Mouse (Mus musculus) limb, embryonic 12.5 days (tissue): ENCODE results near the gene Slc9b1. TPM values are rescaled to one million over a fixed set of nuclear protein-coding genes. Genes with fewer than 3 reads are reported as not detected.

Source experiments
- ATAC-seq: fragments of 200-750 bp; cut with Nextera tagmentation; 2 replicates; pipeline ENCODE4 v1.8.0; 2017; ENCODE audit warnings: low read depth, moderate TSS enrichment; ENCODE audit not compliant: insufficient number of reproducible peaks, insufficient read depth, low FRiP score, low TSS enrichment
- H3K27ac ChIP-seq: fragments of 300-500 bp; sonication (generic); 2 replicates; pipeline ENCODE4 v1.5.1; 2016; ENCODE audit warnings: mild to moderate bottlenecking, moderate library complexity
- H3K27me3 ChIP-seq: fragments of 300-500 bp; sonication (generic); 2 replicates; pipeline ENCODE4 v1.6.1; 2016; ENCODE audit warnings: mild to moderate bottlenecking, moderate library complexity
- H3K36me3 ChIP-seq: fragments of 300-500 bp; sonication (generic); 2 replicates; pipeline ENCODE4 v1.6.1; 2016; ENCODE audit warnings: mild to moderate bottlenecking, moderate library complexity
- H3K4me1 ChIP-seq: fragments of 300-500 bp; sonication (generic); replicated peaks from 2 replicates; pipeline ENCODE4 v1.6.1; 2016
- H3K4me2 ChIP-seq: fragments of 300-500 bp; sonication (generic); 2 replicates; pipeline ENCODE4 v1.6.1; 2016; ENCODE audit warnings: mild to moderate bottlenecking, moderate library complexity
- H3K4me3 ChIP-seq: fragments of 300-500 bp; sonication (generic); replicated peaks from 2 replicates; pipeline ENCODE4 v1.5.1; 2016; ENCODE audit warnings: mild to moderate bottlenecking
- H3K9ac ChIP-seq: fragments of 300-500 bp; sonication (generic); replicated peaks from 2 replicates; pipeline ENCODE4 v1.6.1; 2016; ENCODE audit warnings: mild to moderate bottlenecking, moderate library complexity
- H3K9me3 ChIP-seq: fragments of 300-500 bp; sonication (generic); 2 replicates; pipeline ENCODE4 v1.6.1; 2016; ENCODE audit warnings: mild to moderate bottlenecking, moderate library complexity
- WGBS: fragments of 180-500 bp; shearing (Covaris S2); methylation state at CpG from one replicate; pipeline ENCODE4 v1.1.7; 2016; 5-methylcytosine and 5-hydroxymethylcytosine counted together
- polyA plus RNA-seq: library from polyadenylated mRNA; unstranded; fragments of >200 nt; fragmentation: Nextera tagmentation; extraction: Ambion mirVana; gene quantifications from 2 replicates; pipeline ENCODE4 v1.2.1, GENCODE M21; 2016

Gene Slc9b1
- polyA plus RNA-seq, 1 experiment from 2014 or later = 0.49 TPM

- under 1% methylated on average over 36 of the region's 50 CpGs for WGBS
- peak; percentile 80 for ATAC-seq
- H3K4me1 ChIP-seq = peaks cover 21% of the 10 kb centered on the region
- H3K4me3 ChIP-seq = peak overlapping the region; percentile 98
- no peaks in the 10 kb centered on the region for H3K27me3 ChIP-seq
- peak overlapping the region; percentile 96 for H3K9ac ChIP-seq
- H3K27ac ChIP-seq = peak overlapping the region; percentile 100
- peak overlapping the region; percentile 97 for H3K4me2 ChIP-seq
- peaks cover 11% of the 10 kb centered on the region for H3K36me3 ChIP-seq
- no peaks in the 10 kb centered on the region for H3K9me3 ChIP-seq
Measured at GRCm38 (mm10) chr3:135438531-135438912, 90.7 kb downstream of the Slc9b1 start.

- Histone ChIP-seq H3K27me3 (no peaks in the 10 kb centered on the region), H3K9me3 (no peaks in the 10 kb centered on the region), H3K9ac (peak overlapping the region; percentile 96), H3K36me3 (peaks cover 15% of the 10 kb centered on the region), H3K27ac (peak overlapping the region; percentile 100), H3K4me2 (peak overlapping the region; percentile 97), H3K4me3 (peak overlapping the region; percentile 98), H3K4me1 (peaks cover 21% of the 10 kb centered on the region)
- peak; percentile 71 for ATAC-seq
- WGBS = 1% methylated on average over 56 of the region's 76 CpGs
Measured at GRCm38 (mm10) chr3:135438913-135439531, 91.2 kb downstream of the Slc9b1 start.

GRCm38 (mm10) chr3:135439651-135440050 lies 91.8 kb downstream of the Slc9b1 start:
- no peaks in the 10 kb centered on the region for H3K9me3 ChIP-seq
- H3K27ac ChIP-seq = peak overlapping the region; percentile 100
- H3K4me2 ChIP-seq = peak overlapping the region; percentile 97
- H3K4me1 ChIP-seq = peaks cover 21% of the 10 kb centered on the region
- no peaks in the 10 kb centered on the region for H3K27me3 ChIP-seq
- H3K4me3 ChIP-seq = peak overlapping the region; percentile 98
- ATAC-seq = no peak
- 4% methylated on average over 15 of the region's 15 CpGs for WGBS
- peak overlapping the region; percentile 96 for H3K9ac ChIP-seq
- H3K36me3 ChIP-seq = peaks cover 15% of the 10 kb centered on the region

- H3K9ac ChIP-seq = peak overlapping the region; percentile 96
- H3K4me3 ChIP-seq = peak overlapping the region; percentile 98
- no peak for ATAC-seq
- peak overlapping the region; percentile 97 for H3K4me2 ChIP-seq
- no peaks in the 10 kb centered on the region for H3K27me3 ChIP-seq
- H3K9me3 ChIP-seq = no peaks in the 10 kb centered on the region
- H3K4me1 ChIP-seq = peaks cover 21% of the 10 kb centered on the region
- peaks cover 19% of the 10 kb centered on the region for H3K36me3 ChIP-seq
- H3K27ac ChIP-seq = 0 out of 2 replicates have a peak overlapping the region, but pooled peaks have one; percentile 100
- 24% methylated on average over 7 of the region's 7 CpGs for WGBS
Measured at GRCm38 (mm10) chr3:135440221-135440620, 92.4 kb downstream of the Slc9b1 start.

- peaks cover 19% of the 10 kb centered on the region for H3K36me3 ChIP-seq
- H3K4me3 ChIP-seq = peak overlapping the region; percentile 98
- peak overlapping the region; percentile 96 for H3K9ac ChIP-seq
- no peaks in the 10 kb centered on the region for H3K27me3 ChIP-seq
- peaks cover 21% of the 10 kb centered on the region for H3K4me1 ChIP-seq
- no peaks in the 10 kb centered on the region for H3K9me3 ChIP-seq
- no peak overlapping the region for H3K27ac ChIP-seq
- ATAC-seq = no peak
- WGBS = 52% methylated on average over 10 of the region's 10 CpGs
- H3K4me2 ChIP-seq = peak overlapping the region; percentile 97
Measured at GRCm38 (mm10) chr3:135440621-135441020, 92.8 kb downstream of the Slc9b1 start.

GRCm38 (mm10) chr3:135444930-135445329 lies 97.1 kb downstream of the Slc9b1 start:
- Histone ChIP-seq H3K4me2 (no peak overlapping the region), H3K9me3 (no peaks in the 10 kb centered on the region), H3K9ac (no peak overlapping the region), H3K4me1 (peaks cover 18% of the 10 kb centered on the region), H3K27me3 (no peaks in the 10 kb centered on the region), H3K27ac (no peak overlapping the region), H3K36me3 (peaks cover 33% of the 10 kb centered on the region), H3K4me3 (no peak overlapping the region)
- no peak for ATAC-seq

Other genes with a start within 250 kb of the Slc9b1 start
- 39.5 and 39.8 TPM in 2 replicates for gene Cenpe, start 135.5 kb upstream of the Slc9b1 start, polyA plus RNA-seq
- 13.4 and 14.0 TPM in 2 replicates for gene Bdh2, start 66.8 kb upstream of the Slc9b1 start, polyA plus RNA-seq
- 4.9 and 5.5 TPM in 2 replicates for gene Slc9b2, start 40.3 kb upstream of the Slc9b1 start, polyA plus RNA-seq
- 74.8 and 77.0 TPM in 2 replicates for gene Cisd2, start 75.9 kb downstream of the Slc9b1 start, polyA plus RNA-seq
- 476 and 501 TPM in 2 replicates for gene Ube2d3, start 90.1 kb downstream of the Slc9b1 start, polyA plus RNA-seq
- 4.3 and 5.6 TPM in 2 replicates for gene Manba, start 137.6 kb downstream of the Slc9b1 start, polyA plus RNA-seq